Mouse (Mus musculus): Measurements from ENCODE around the gene Chd5.

GRCm38 (mm10) chr4:152385644-152386043 is 47.2 kb downstream of the Chd5 start:
- TF ChIP-seq CTCF (IDR thresholded peaks at IDR 0.05; ENCODE audit: control insufficient read depth, insufficient read depth, insufficient replicate concordance, low read depth, low read length): peak; percentile 28; the same call in 1 of the 2 replicates
- no peak for TF ChIP-seq POLR2A (IDR thresholded peaks at IDR 0.05; ENCODE audit: control insufficient read depth, low read depth, low read length)
